Mouse (Mus musculus): ENCODE measurements at regions not wholly inside any gene's neighbourhood (a gene's known extent, or its start where the extent isn't known, plus 50 kb on each side); places are given as distances from the start of the nearest gene placed in this dataset.

- no peak for DNase-seq (ENCODE audit: low read depth, low spot score)
These were observed 86.3 kb upstream of the Irs2 start for GRCm38 (mm10) chr8:11094516-11094915.

GRCm38 (mm10) chr8:11092348-11092747 is 84.1 kb upstream of the Irs2 start:
- DNase-seq (ENCODE audit: low read depth, low spot score): no peak

- DNase-seq (ENCODE audit: low read depth, low spot score): no peak
These were observed 83.6 kb upstream of the Irs2 start for GRCm38 (mm10) chr8:11091675-11092345.

GRCm38 (mm10) chr8:11088946-11089665 is 80.8 kb upstream of the Irs2 start:
- no peak for DNase-seq (ENCODE audit: low read depth, low spot score)

- DNase-seq (ENCODE audit: low read depth, low spot score): no peak
These were observed 77.0 kb upstream of the Irs2 start for GRCm38 (mm10) chr8:11085244-11085643.

- no peak for DNase-seq (ENCODE audit: low read depth, low spot score)
These were observed 75.8 kb upstream of the Irs2 start for GRCm38 (mm10) chr8:11084051-11084533.

- no peak for DNase-seq (ENCODE audit: low read depth, low spot score)
These were observed 72.6 kb upstream of the Irs2 start for GRCm38 (mm10) chr8:11080813-11081212.

- DNase-seq (ENCODE audit: low read depth, low spot score): no peak
These were observed 71.5 kb upstream of the Irs2 start for GRCm38 (mm10) chr8:11079805-11080204.

GRCm38 (mm10) chr8:11077138-11077537 is 68.9 kb upstream of the Irs2 start:
- no peak for DNase-seq (ENCODE audit: low read depth, low spot score)

- no peak for DNase-seq (ENCODE audit: low read depth, low spot score)
These were observed 62.9 kb upstream of the Irs2 start for GRCm38 (mm10) chr8:11071162-11071561.

GRCm38 (mm10) chr8:11067450-11067849 is 59.2 kb upstream of the Irs2 start:
- no peak for DNase-seq (ENCODE audit: low read depth, low spot score)

- no peak for DNase-seq (ENCODE audit: low read depth, low spot score)
These were observed 57.7 kb upstream of the Irs2 start for GRCm38 (mm10) chr8:11065990-11066389.

- DNase-seq (ENCODE audit: low read depth, low spot score): no peak
These were observed 57.0 kb upstream of the Irs2 start for GRCm38 (mm10) chr8:11065303-11065702.

GRCm38 (mm10) chr8:11063058-11063457 is 54.8 kb upstream of the Irs2 start:
- no peak for DNase-seq (ENCODE audit: low read depth, low spot score)

GRCm38 (mm10) chr8:11062348-11062946 is 54.2 kb upstream of the Irs2 start:
- DNase-seq (ENCODE audit: low read depth, low spot score): no peak

GRCm38 (mm10) chr8:11061711-11062110 is 53.5 kb upstream of the Irs2 start:
- no peak for DNase-seq (ENCODE audit: low read depth, low spot score)

GRCm38 (mm10) chr8:11060604-11061003 is 52.3 kb upstream of the Irs2 start:
- DNase-seq (ENCODE audit: low read depth, low spot score): no peak

GRCm38 (mm10) chr8:11058392-11058791 is 50.1 kb upstream of the Irs2 start:
- DNase-seq (ENCODE audit: low read depth, low spot score): no peak
